Mouse (Mus musculus): ENCODE data around the gene Lsm4. TPM values are rescaled to one million over a fixed set of nuclear protein-coding genes. Genes with fewer than 3 reads are reported as not detected.

The Lsm4 gene
- total and polyA plus RNA-seq, 3 experiments, result 152 to 2,024 (median 514) TPM

DNA sequence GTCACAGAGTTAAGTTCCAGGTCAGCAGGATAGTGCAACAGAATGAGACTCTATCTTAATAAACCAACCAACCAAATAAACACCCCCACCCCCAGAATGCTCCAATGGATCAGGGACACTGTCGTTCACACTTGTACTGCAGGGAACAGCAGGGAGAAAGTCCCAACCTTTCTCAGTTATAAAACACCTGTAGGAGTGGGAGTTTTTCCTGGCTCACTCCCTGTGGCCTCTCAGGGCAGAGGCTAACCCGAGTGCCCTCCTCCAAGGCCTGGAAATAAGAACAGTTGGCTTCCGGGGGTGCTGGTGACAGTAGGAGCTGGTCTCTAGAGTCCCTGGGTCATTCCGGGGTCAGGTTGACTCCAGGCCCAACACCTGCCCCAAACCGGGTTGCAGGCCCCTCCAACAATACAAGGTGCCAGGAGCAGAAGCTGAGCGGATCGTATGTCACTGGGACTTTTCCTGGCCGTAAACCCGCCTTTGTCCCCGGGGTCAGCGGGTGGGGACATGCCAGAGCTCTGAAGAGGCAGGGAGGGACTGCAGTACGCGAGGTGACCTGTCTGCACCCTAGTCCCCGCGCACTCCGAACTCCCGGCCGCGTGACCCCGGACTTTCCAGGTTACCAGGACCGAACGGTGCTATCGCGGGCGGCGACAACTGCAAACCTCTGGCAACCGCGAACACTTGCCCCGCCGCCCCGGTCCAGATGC, 14.0 kb upstream of the Lsm4 start:
- no peaks in the 10 kb centered on the region for H3K36me3 ChIP-seq (ENCODE audit: control insufficient read depth in 1 of 2, insufficient read depth in 2 of 2, low read length in 2 of 2)
- no peaks in the 10 kb centered on the region for H3K79me2 ChIP-seq (ENCODE audit: control insufficient read depth, insufficient read depth, low read length, poor library complexity)
- TF ChIP-seq USF1 (IDR thresholded peaks at IDR 0.05; ENCODE audit: low read depth, low read length) (no peak), MEF2A (IDR thresholded peaks at IDR 0.05; ENCODE audit: extremely low read depth, insufficient replicate concordance, low read depth, low read length, poor library complexity, severe bottlenecking) (no peak), ZKSCAN1 (IDR thresholded peaks at IDR 0.05; ENCODE audit: low read depth, low read length) (no peak), MXI1 (IDR thresholded peaks at IDR 0.05; ENCODE audit: low read depth, low read length) (0 out of 2 replicates have a peak, but pooled peaks have one; percentile 5), UBTF (IDR thresholded peaks at IDR 0.05; ENCODE audit: borderline replicate concordance, insufficient read depth, low read depth, low read length) (0 out of 2 replicates have a peak, but pooled peaks have one; percentile 78)
- H3K9me3 ChIP-seq (replicated peaks; ENCODE audit: insufficient read depth, low read length), result no peaks in the 10 kb centered on the region
- DNase-seq (ENCODE audit: low read depth, low spot score), result no peak
- peak overlapping the region; percentile 75 to 99 for H3K4me3 ChIP-seq (ENCODE audit: control insufficient read depth in 1 of 2, insufficient read depth in 1 of 2, low read depth in 2 of 2, low read length in 2 of 2)
- H3K4me1 ChIP-seq (ENCODE audit: control insufficient read depth in 1 of 2, insufficient read depth in 2 of 2, low read length in 2 of 2), result peaks cover 4 to 9% of the 10 kb centered on the region in 2 experiments; a peak in 3 of 4 replicates
- H3K9ac ChIP-seq (ENCODE audit: control insufficient read depth, low read depth, low read length, poor library complexity, severe bottlenecking), result peak overlapping the region; percentile 83
- H3K27ac ChIP-seq (ENCODE audit: control insufficient read depth, low read depth, low read length), result 0 out of 2 replicates have a peak overlapping the region, but pooled peaks have one; percentile 1
- no peaks in the 10 kb centered on the region for H3K27me3 ChIP-seq (ENCODE audit: control insufficient read depth in 1 of 2, insufficient read depth in 2 of 2, low read length in 2 of 2)

DNA sequence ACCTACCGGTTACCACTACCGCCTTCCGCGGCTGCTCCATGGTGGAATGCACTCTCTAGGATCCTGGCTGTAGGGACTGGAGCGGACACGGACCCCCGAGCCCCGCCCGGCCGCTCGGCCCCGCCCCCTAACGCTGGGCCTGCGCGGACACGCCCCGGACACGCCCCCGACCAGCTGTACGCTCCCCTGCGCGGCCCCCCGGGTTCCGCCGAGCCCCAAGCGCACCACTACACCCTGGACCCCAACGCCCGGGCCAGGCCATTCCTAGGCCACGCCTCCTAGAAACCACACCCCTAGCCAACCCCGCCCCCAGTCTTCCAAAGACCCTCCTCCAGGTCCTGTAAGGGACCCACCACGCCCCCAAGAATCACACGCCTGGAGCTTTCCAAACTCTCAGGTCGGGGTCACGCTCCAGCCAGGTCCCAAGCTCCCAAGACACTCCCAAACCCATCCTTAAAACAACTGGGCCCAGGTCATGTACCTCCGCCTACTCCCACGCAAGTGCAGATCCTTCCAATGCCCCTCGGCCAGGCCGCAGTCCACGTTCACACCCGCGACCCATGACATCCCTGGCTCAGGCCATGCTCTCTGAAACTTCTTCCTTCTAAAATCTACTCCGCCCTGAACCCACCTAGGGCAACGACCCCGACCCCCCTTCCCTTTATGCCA, 13.3 kb upstream of the Lsm4 start:
- H3K4me3 ChIP-seq (ENCODE audit: control insufficient read depth in 1 of 2, insufficient read depth in 1 of 2, low read depth in 2 of 2, low read length in 2 of 2), result peak overlapping the region; percentile 75 to 99
- H3K79me2 ChIP-seq (ENCODE audit: control insufficient read depth, insufficient read depth, low read length, poor library complexity), result no peaks in the 10 kb centered on the region
- peak overlapping the region; percentile 83 for H3K9ac ChIP-seq (ENCODE audit: control insufficient read depth, low read depth, low read length, poor library complexity, severe bottlenecking)
- H3K9me3 ChIP-seq (replicated peaks; ENCODE audit: insufficient read depth, low read length), result no peaks in the 10 kb centered on the region
- 0 out of 2 replicates have a peak overlapping the region, but pooled peaks have one; percentile 1 for H3K27ac ChIP-seq (ENCODE audit: control insufficient read depth, low read depth, low read length)
- H3K27me3 ChIP-seq (ENCODE audit: control insufficient read depth in 1 of 2, insufficient read depth in 2 of 2, low read length in 2 of 2), result no peaks in the 10 kb centered on the region
- H3K36me3 ChIP-seq (ENCODE audit: control insufficient read depth in 1 of 2, insufficient read depth in 2 of 2, low read length in 2 of 2), result 0 out of 4 replicates have a peak, but pooled peaks cover 0 to 2% of the 10 kb centered on the region in 2 experiments
- DNase-seq (ENCODE audit: low read depth, low spot score), result peak; percentile 96
- H3K4me1 ChIP-seq (ENCODE audit: control insufficient read depth in 1 of 2, insufficient read depth in 2 of 2, low read length in 2 of 2), result peaks cover 4 to 13% of the 10 kb centered on the region in 2 experiments
- no peak for TF ChIP-seq ZNF384 (IDR thresholded peaks at IDR 0.05; ENCODE audit: low read depth, low read length)
- no peak for TF ChIP-seq CTCF (IDR thresholded peaks at IDR 0.05 in 2 of 3, conservative IDR thresholded peaks at IDR 0.05 in 1 of 3; ENCODE audit: control insufficient read depth in 1 of 3, insufficient read depth in 1 of 3, low read depth in 2 of 3, low read length in 3 of 3, poor library complexity in 1 of 3, severe bottlenecking in 1 of 3)
- TF ChIP-seq BHLHE40 (IDR thresholded peaks at IDR 0.05; ENCODE audit: borderline replicate concordance, low read depth, low read length), result no peak
- peak; percentile 76 for TF ChIP-seq HCFC1 (IDR thresholded peaks at IDR 0.05; ENCODE audit: low read depth, low read length)
- no peak; the same call in 1 of the 2 replicates for TF ChIP-seq KAT2A (conservative IDR thresholded peaks at IDR 0.05; ENCODE audit: low read depth, low read length)
- TF ChIP-seq GABPA (IDR thresholded peaks at IDR 0.05; ENCODE audit: low read depth, low read length), result no peak
- TF ChIP-seq RCOR1 (IDR thresholded peaks at IDR 0.05; ENCODE audit: low read depth, low read length), result no peak
- TF ChIP-seq MYC (IDR thresholded peaks at IDR 0.05; ENCODE audit: low read depth, low read length), result no peak
- no peak for TF ChIP-seq USF1 (IDR thresholded peaks at IDR 0.05; ENCODE audit: low read depth, low read length)
- TF ChIP-seq MAZ (IDR thresholded peaks at IDR 0.05; ENCODE audit: low read depth, low read length), result no peak; the same call in 1 of the 2 replicates
- TF ChIP-seq RAD21 (IDR thresholded peaks at IDR 0.05; ENCODE audit: low read depth, low read length), result no peak
- TF ChIP-seq CHD1 (IDR thresholded peaks at IDR 0.05; ENCODE audit: low read depth, low read length), result no peak
- TF ChIP-seq USF2 (IDR thresholded peaks at IDR 0.05; ENCODE audit: borderline replicate concordance in 1 of 2, insufficient read depth in 1 of 2, low read depth in 1 of 2, low read length in 2 of 2), result no peak
- TF ChIP-seq ETS1 (IDR thresholded peaks at IDR 0.05; ENCODE audit: low read depth, low read length), result peak; percentile 84; the same call in 1 of the 2 replicates
- TF ChIP-seq TBP (IDR thresholded peaks at IDR 0.05; ENCODE audit: low read depth, low read length), result peak; percentile 14; the same call in 1 of the 2 replicates
- peak in 1 of 2 experiments; percentile 67; a peak in 1 of 4 replicates for TF ChIP-seq POLR2A (IDR thresholded peaks at IDR 0.05; ENCODE audit: control insufficient read depth in 1 of 2, insufficient read depth in 1 of 2, low read depth in 1 of 2, low read length in 2 of 2, poor library complexity in 1 of 2)
- TF ChIP-seq ZMIZ1 (IDR thresholded peaks at IDR 0.05; ENCODE audit: low read depth, low read length), result peak; percentile 45; the same call in 1 of the 2 replicates
- TF ChIP-seq NELFE (IDR thresholded peaks at IDR 0.05; ENCODE audit: low read depth, low read length), result peak; percentile 56
- TF ChIP-seq CHD2 (IDR thresholded peaks at IDR 0.05; ENCODE audit: low read length), result no peak
- no peak for TF ChIP-seq SMC3 (IDR thresholded peaks at IDR 0.05; ENCODE audit: low read depth, low read length)
- TF ChIP-seq MYB (IDR thresholded peaks at IDR 0.05; ENCODE audit: low read depth, low read length), result no peak
- TF ChIP-seq UBTF (IDR thresholded peaks at IDR 0.05; ENCODE audit: borderline replicate concordance, insufficient read depth, low read depth, low read length), result no peak
- no peak for TF ChIP-seq TCF12 (IDR thresholded peaks at IDR 0.05; ENCODE audit: low read depth, low read length)
- TF ChIP-seq MAX (IDR thresholded peaks at IDR 0.05; ENCODE audit: low read length), result no peak
- TF ChIP-seq ZKSCAN1 (IDR thresholded peaks at IDR 0.05; ENCODE audit: low read depth, low read length), result no peak
- peak; percentile 68 for TF ChIP-seq SIN3A (IDR thresholded peaks at IDR 0.05; ENCODE audit: low read length)

Data from MEL (cell line).